Mouse (Mus musculus) brain, embryonic 14.5 days (tissue): Measurements from ENCODE around the gene Tgfbr1.

Source experiments
- CTCF ChIP-seq: fragments of 200-500 bp; IDR thresholded peaks from 2 replicates; pipeline ENCODE4 v1.5.1; 2012; ENCODE audit warnings: inconsistent platforms, mild to moderate bottlenecking, moderate library complexity, borderline replicate concordance; ENCODE audit not compliant: insufficient read depth, insufficient read length; ENCODE audit errors: extremely low read depth
- POLR2A ChIP-seq: fragments of 200-500 bp; IDR thresholded peaks from 2 replicates; pipeline ENCODE4 v1.6.1; 2012; ENCODE audit warnings: mild to moderate bottlenecking, inconsistent platforms, borderline replicate concordance; ENCODE audit not compliant: poor library complexity, insufficient read depth, insufficient read length, severe bottlenecking; ENCODE audit errors: extremely low read depth

GRCm38 (mm10) chr4:47419268-47419973 is 66.4 kb downstream of the Tgfbr1 start:
- no peak for TF ChIP-seq POLR2A
- TF ChIP-seq CTCF, result peak; percentile 76
